Mouse (Mus musculus): ENCODE measurements around the gene Gramd1c.

DNA sequence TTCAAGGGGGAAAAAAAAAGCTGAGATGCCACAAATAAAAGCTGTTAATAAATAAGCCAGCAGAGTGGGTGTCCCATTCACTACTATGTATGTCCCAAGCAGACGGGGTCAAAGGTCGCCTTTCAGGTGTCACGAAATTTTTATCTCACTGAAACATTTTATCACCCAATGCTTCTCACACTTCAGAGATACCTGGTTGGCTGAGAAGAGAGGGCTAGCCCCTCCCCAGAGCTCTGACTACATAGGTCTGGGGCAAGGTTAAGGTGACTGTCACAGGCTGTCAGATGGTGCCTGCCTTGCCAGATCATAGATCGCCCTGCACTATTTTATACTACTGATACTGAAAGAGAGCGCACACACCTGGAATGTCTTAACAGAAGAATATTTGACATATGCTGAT lies 29.8 kb downstream of the Gramd1c start:
- TF ChIP-seq CTCF (IDR thresholded peaks at IDR 0.05; ENCODE audit: borderline replicate concordance, insufficient read depth, low read depth, low read length) (no peak), POLR2A (IDR thresholded peaks at IDR 0.05; ENCODE audit: borderline replicate concordance, insufficient read depth, low read length) (no peak)

Data from cerebellum, adult 2 months (tissue).